Mouse (Mus musculus) liver, postnatal 0 days (tissue): ENCODE measurements around the gene Fam92a. TPM values are rescaled to one million over a fixed set of nuclear protein-coding genes. Genes with fewer than 3 reads are reported as not detected.
"Not testable (repeated sequence)": the region's sequence is repeated elsewhere in the genome, so short reads cannot be mapped to it uniquely, and the experiment has no call there.

ENCODE experiments used
- ATAC-seq: fragments of 200-750 bp; cut with Nextera tagmentation; 2 replicates; pipeline ENCODE4 v1.8.0; 2017; ENCODE audit warnings: mild to moderate bottlenecking, moderate library complexity
- DNase-seq: peaks from one replicate; pipeline ENCODE4 v3.0.0-alpha.2; 2016
- H3K27ac ChIP-seq: fragments of 300-500 bp; sonication (generic); 2 replicates; pipeline ENCODE4 v1.5.1; 2014; ENCODE audit warnings: antibody characterized with exemption, moderate library complexity, mild to moderate bottlenecking, low read depth
- H3K27me3 ChIP-seq: fragments of 300-500 bp; sonication (generic); 2 replicates; pipeline ENCODE4 v1.6.1; 2014; ENCODE audit warnings: low read length, control low read depth, mixed read lengths; ENCODE audit not compliant: insufficient read depth
- H3K36me3 ChIP-seq: fragments of 300-500 bp; sonication (generic); replicated peaks from 2 replicates; pipeline ENCODE4 v1.6.1; 2014; ENCODE audit warnings: mild to moderate bottlenecking, control low read depth, low read length, moderate library complexity, mixed read lengths; ENCODE audit not compliant: insufficient read depth
- H3K4me1 ChIP-seq: fragments of 300-500 bp; sonication (generic); 2 replicates; pipeline ENCODE4 v1.6.1; 2014; ENCODE audit warnings: antibody characterized with exemption, mild to moderate bottlenecking, control low read depth; ENCODE audit not compliant: insufficient read depth
- H3K4me2 ChIP-seq: fragments of 300-500 bp; sonication (generic); 2 replicates; pipeline ENCODE4 v1.6.1; 2014; ENCODE audit warnings: low read depth, mild to moderate bottlenecking, low read length, moderate library complexity, mixed read lengths
- H3K4me3 ChIP-seq: fragments of 300-500 bp; sonication (generic); 2 replicates; pipeline ENCODE4 v1.5.1; 2014; ENCODE audit warnings: low read depth, low read length
- H3K9ac ChIP-seq: fragments of 300-500 bp; sonication (generic); replicated peaks from 2 replicates; pipeline ENCODE4 v1.6.1; 2014; ENCODE audit warnings: mild to moderate bottlenecking, moderate library complexity
- H3K9me3 ChIP-seq: fragments of 300-500 bp; sonication (generic); 2 replicates; pipeline ENCODE4 v1.6.1; 2016; ENCODE audit warnings: mild to moderate bottlenecking, control low read depth, low read length, mixed read lengths
- CTCF ChIP-seq: sonication (generic); IDR thresholded peaks from 2 replicates; pipeline ENCODE4 v1.5.1; 2016; ENCODE audit warnings: antibody characterized with exemption, low read depth
- EP300 ChIP-seq: IDR thresholded peaks from 2 replicates; pipeline ENCODE4 v1.6.1; 2016; ENCODE audit warnings: antibody characterized with exemption, low read depth, mild to moderate bottlenecking
- WGBS: fragments of 180-500 bp; shearing (Covaris S2); extraction: QIAGEN DNeasy Blood & Tissue Kit; methylation state at CpG from one replicate; pipeline ENCODE4 v1.1.7; 2014; ENCODE audit not compliant: insufficient replicate concordance; 5-methylcytosine and 5-hydroxymethylcytosine counted together
- polyA plus RNA-seq: library from polyadenylated mRNA; unstranded; fragments of >200 nt; fragmentation: Nextera tagmentation; extraction: Ambion mirVana; gene quantifications from 2 replicates; pipeline ENCODE4 v1.2.1, GENCODE M21; 2015

The Fam92a gene
- polyA plus RNA-seq = 23.8 and 26.9 TPM in 2 replicates

DNA sequence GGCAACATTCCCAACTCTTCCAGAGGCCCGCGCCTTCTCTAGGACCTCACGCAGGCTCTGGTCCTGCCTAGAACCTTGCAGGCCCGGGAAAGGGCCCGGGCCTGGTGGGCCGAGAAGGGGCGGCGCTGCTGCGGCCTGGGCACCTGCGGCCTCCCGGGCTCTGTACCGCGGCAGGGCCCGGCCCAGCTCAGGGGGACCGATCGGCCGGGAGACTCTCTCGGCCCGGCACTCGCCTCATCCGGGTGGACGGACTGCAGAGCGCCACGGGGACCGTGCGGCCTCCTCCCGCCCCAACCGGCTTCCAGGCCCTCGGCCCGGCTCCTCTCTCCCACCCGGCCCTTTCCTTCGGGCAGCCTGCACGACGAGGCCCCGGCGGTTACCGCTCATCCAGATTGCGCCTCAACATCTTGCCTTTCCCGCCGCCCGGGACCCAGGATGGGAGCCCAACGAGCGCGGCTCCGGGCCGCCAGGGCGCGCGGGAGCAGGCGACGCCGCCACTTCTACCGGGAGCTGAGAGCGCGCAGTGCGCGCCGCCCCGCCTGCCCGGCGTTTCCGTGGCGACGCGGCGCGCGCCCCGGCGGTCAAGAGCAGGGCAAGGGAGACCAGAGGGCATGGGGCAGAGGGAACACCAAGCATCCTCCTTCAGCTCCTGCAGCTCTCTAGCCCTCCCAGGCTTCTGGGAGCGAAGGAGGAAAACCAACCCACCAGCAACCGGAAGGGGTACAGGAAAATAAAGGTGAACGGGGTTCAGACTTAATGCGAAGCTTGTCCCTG is at the start of gene Fam92a:
Gene Fam92a (minus strand): TSS at position 698 of the 774 bp plus-strand sequence.
- Histone ChIP-seq H3K9ac (peak within 1 kb of the TSS; percentile 90), H3K9me3 (no peaks in the 10 kb centered on the region), H3K36me3 (0 out of 2 replicates have a peak, but pooled peaks cover 6% of the 10 kb centered on the region), H3K27me3 (no peaks in the 10 kb centered on the region), H3K27ac (peak within 1 kb of the TSS; percentile 69), H3K4me2 (peak within 1 kb of the TSS; percentile 90), H3K4me3 (peak within 1 kb of the TSS; percentile 74), H3K4me1 (no peaks in the 10 kb centered on the region)
- ATAC-seq (peak; percentile 94), DNase-seq (peak; percentile 76)
- WGBS = under 1% methylated on average over 65 of the region's 74 CpGs
- TF ChIP-seq EP300 (no peak), CTCF (no peak)

DNA sequence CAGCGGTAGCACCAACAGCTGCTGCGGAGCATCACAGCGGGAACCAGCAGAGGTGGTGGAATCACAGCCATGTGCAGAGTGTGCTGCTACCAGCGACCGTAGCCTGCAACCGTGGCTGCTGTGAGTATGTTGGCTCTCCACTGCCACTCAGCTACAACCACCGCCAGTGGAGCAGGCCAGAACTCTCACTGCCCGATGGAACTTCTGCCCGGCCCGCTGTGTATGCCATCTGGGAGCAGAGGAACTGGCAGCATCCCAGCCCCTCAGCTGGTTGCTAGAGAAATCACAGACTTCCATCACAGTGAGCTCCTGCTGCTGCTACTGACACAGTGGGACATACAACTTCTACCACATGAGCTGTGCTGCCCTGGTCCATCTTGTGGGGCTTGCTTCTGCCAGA is 7.2 kb upstream of the Fam92a start:
- 84% methylated on average over 10 of the region's 10 CpGs for WGBS
- Histone ChIP-seq H3K4me2 (no peak overlapping the region), H3K4me3 (no peak overlapping the region), H3K27me3 (no peaks in the 10 kb centered on the region), H3K9me3 (no peaks in the 10 kb centered on the region), H3K36me3 (no peaks in the 10 kb centered on the region), H3K27ac (no peak overlapping the region), H3K4me1 (no peaks in the 10 kb centered on the region), H3K9ac (no peak overlapping the region)
- no peak for ATAC-seq
- DNase-seq = no peak
- no peak for TF ChIP-seq CTCF
- no peak for TF ChIP-seq EP300

- peak overlapping the region; percentile 90 for H3K9ac ChIP-seq
- 24% methylated on average over 9 of the region's 9 CpGs for WGBS
- TF ChIP-seq EP300 (no peak), CTCF (no peak)
- ATAC-seq (no peak), DNase-seq (no peak)
- peak overlapping the region; percentile 90 for H3K4me2 ChIP-seq
- H3K9me3 ChIP-seq = no peaks in the 10 kb centered on the region
- H3K27me3 ChIP-seq = no peaks in the 10 kb centered on the region
- no peaks in the 10 kb centered on the region for H3K4me1 ChIP-seq
- H3K27ac ChIP-seq = peak overlapping the region; percentile 69; the same call in 1 of the 2 replicates
- peaks cover 11% of the 10 kb centered on the region; the same call in 1 of the 2 replicates for H3K36me3 ChIP-seq
- H3K4me3 ChIP-seq = peak overlapping the region; percentile 74
Measured at GRCm38 (mm10) chr4:12170986-12171317, 863 bp downstream of the Fam92a start.

DNA sequence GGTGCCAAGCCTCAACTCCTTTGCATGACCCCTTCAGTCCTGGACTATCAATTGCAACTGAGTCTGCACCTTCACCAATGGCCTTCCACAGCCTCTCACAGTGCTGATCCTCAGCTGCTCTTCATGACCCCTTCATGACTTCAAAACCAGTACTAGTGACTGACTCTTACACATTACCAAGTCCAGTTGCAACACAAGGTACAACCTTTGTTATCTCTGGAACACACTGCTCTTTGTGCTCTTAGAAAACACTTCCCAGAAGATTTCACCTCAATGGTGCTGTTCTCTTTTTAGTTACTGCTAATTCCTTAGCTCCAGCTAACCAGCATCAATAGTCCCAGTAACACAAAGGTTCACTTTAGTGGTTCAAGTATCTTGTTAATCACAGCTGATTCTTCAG is 24.2 kb downstream of the Fam92a start:
- Histone ChIP-seq H3K36me3 (no peaks in the 10 kb centered on the region), H3K4me1 (no peaks in the 10 kb centered on the region), H3K9ac (no peak overlapping the region), H3K27ac (no peak overlapping the region), H3K4me3 (no peak overlapping the region), H3K9me3 (no peaks in the 10 kb centered on the region), H3K27me3 (no peaks in the 10 kb centered on the region), H3K4me2 (no peak overlapping the region)
- DNase-seq (no peak), ATAC-seq (peak; percentile 57)
- TF ChIP-seq CTCF (no peak), EP300 (no peak)

DNA sequence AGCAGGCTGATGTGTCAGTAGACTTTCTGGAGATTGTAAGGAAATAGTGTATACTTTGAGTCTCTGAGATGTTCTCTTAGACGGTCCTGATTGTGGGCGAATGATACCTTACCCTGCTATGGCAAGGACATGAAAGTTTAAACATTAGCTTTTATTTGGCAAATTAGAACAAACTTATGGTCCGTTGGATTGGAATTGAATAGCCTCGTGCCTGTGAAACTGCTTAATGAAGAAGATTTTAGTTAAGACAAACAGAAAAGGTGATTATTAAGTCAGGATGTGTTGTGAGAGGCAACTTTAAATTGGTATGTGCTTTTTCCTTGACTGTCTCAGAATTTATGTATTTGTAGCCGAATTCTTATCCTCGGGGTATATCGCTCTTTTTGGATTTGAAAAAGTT is 30.3 kb downstream of the Fam92a start:
- ATAC-seq, H3K4me3 ChIP-seq, H3K9ac ChIP-seq, H3K9me3 ChIP-seq, H3K36me3 ChIP-seq, H3K4me1 ChIP-seq, H3K27ac ChIP-seq, H3K27me3 ChIP-seq, DNase-seq, H3K4me2 ChIP-seq: not testable (repeated sequence)
- WGBS = 78% methylated on average over 7 of the region's 7 CpGs

GRCm38 (mm10) chr4:12140592-12141062 is 31.2 kb downstream of the Fam92a start:
- peak overlapping the region; percentile 52 for H3K4me2 ChIP-seq
- H3K27ac ChIP-seq = peak overlapping the region; percentile 34; the same call in 1 of the 2 replicates
- WGBS = 10% methylated on average over 23 of the region's 40 CpGs
- not testable (repeated sequence) for H3K4me1 ChIP-seq, H3K9me3 ChIP-seq, H3K27me3 ChIP-seq, H3K36me3 ChIP-seq
- H3K4me3 ChIP-seq = peak overlapping the region; percentile 41
- peak; percentile 18 for DNase-seq
- ATAC-seq = peak; percentile 86
- peak overlapping the region; percentile 63 for H3K9ac ChIP-seq

GRCm38 (mm10) chr4:12140141-12140567 is 31.7 kb downstream of the Fam92a start, which contains the start of gene Rbm12b1:
TSS of gene Rbm12b1 (plus strand) at chr4:12140264.
- not testable (repeated sequence) for H3K4me1 ChIP-seq, H3K36me3 ChIP-seq, H3K27me3 ChIP-seq, H3K9me3 ChIP-seq
- Histone ChIP-seq H3K9ac (peak within 1 kb of the TSS; percentile 63), H3K4me2 (peak within 1 kb of the TSS; percentile 55), H3K4me3 (peak within 1 kb of the TSS; percentile 48), H3K27ac (peak within 1 kb of the TSS; percentile 69)
- ATAC-seq (peak; percentile 95), DNase-seq (peak; percentile 66)
- WGBS = 3% methylated on average over 17 of the region's 32 CpGs

Other genes with a start within 250 kb of the Fam92a start
- gene Gm10604, start 190.8 kb downstream of the Fam92a start, polyA plus RNA-seq = 0.09 TPM in 1 of 2 replicates, not detected in the other
- 2.8 and 3.0 TPM in 2 replicates for gene Rbm12b2, start 82.6 kb downstream of the Fam92a start, polyA plus RNA-seq
- 2.1 and 2.3 TPM in 2 replicates for gene Rbm12b1, start 31.8 kb downstream of the Fam92a start, polyA plus RNA-seq